Mouse (Mus musculus) thymus, postnatal 0 days (tissue): Measurements from ENCODE around the gene Rimkla. TPM values are rescaled to one million over a fixed set of nuclear protein-coding genes. Genes with fewer than 3 reads are reported as not detected.
"Not testable (repeated sequence)": the region's sequence is repeated elsewhere in the genome, so short reads cannot be mapped to it uniquely, and the experiment has no call there.

Experiments
- DNase-seq: peaks from one replicate; pipeline ENCODE4 v3.0.0-alpha.2; 2015; ENCODE audit warnings: low spot score
- polyA plus RNA-seq: library from polyadenylated mRNA; unstranded; fragments of >200 nt; fragmentation: Nextera tagmentation; extraction: Ambion mirVana; gene quantifications from 2 replicates; pipeline ENCODE4 v1.2.1, GENCODE M21; 2015

The Rimkla gene
- polyA plus RNA-seq: 0.21 and 0.25 TPM in 2 replicates

DNA sequence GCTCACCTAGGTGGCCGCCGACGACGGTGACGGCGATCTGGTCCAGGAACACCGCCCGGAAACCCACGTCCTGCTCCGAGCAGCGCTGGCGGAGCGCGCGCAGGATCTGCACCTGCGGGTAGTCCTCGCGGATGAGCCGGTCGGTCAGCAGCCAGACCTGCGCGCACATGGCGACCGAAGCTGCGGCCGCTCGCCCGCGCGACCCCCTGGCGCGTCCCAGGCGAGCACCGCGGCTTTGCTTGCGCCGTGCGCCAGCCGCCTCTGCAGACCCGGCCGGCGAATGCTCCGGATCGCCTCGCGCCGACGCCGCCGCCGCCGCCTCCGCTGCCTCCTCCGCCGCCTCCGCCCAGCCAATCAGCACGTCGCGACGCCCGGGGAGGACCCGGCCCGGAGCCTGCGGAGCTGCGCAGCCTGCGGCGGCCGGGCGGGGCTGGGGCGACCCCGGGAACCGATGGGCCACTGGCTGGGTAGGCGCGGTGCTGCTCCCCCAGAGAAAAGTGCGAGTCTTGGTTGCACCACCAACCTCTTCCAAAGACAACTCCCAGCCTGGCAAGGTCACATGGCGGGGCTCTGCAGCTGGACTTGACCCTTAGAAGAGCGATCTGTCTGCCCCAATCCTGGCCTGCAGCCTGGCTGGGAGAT lies at the start of gene Rimkla:
TSS of gene Rimkla (minus strand) at position 338 of the 642 bp plus-strand sequence.
- peak; percentile 59 for DNase-seq

GRCm38 (mm10) chr4:119540533-119540890 lies 48.1 kb upstream of the Rimkla start:
- DNase-seq: no peak

- DNase-seq: peak; percentile 52
These were observed 47.6 kb upstream of the Rimkla start for GRCm38 (mm10) chr4:119539836-119540532.

DNA sequence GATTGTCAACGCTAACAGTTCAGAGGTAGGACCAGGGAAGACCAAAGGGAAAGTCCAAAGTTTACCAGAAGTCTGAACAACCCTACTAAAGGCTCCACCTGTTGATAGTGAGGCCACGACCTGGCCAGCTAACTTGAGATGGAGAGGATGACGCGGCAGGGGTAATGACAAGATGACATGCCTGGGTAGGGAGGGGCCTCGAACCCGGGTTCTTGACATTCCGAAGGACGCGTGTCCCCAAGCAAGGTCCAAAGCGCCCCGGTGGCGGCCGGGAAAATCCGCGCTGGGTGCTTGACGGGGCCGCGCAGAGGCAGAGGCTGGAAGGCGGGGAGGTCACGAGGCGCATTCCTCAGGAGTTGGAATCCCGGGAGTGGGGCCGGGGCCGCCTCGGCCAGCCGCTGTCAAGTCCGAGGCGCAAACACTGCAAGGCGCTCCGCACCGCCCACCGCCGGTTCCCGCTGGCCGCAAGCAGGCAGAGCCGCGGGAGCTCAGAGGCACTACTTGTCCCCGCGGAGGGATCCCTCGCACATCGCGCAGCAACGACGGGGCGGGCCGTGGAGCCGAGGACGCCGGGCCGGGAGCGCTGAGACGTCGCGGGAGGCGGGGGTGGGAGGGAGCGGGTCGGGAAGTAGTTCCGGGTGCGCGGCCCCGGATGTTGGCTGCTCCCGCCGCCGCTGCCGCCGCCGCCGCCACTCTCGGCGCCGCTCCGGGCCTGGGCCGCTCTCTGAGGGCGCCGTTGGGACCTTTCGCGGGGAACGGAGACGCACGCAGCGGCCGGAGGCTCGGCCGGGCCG lies 46.8 kb upstream of the Rimkla start, which contains the start of gene Frg2f1:
TSS of gene Frg2f1 (minus strand) at position 499 of the 794 bp plus-strand sequence.
- peak; percentile 94 for DNase-seq

- no peak for DNase-seq
These were observed 45.0 kb upstream of the Rimkla start for GRCm38 (mm10) chr4:119537436-119537835.

DNA sequence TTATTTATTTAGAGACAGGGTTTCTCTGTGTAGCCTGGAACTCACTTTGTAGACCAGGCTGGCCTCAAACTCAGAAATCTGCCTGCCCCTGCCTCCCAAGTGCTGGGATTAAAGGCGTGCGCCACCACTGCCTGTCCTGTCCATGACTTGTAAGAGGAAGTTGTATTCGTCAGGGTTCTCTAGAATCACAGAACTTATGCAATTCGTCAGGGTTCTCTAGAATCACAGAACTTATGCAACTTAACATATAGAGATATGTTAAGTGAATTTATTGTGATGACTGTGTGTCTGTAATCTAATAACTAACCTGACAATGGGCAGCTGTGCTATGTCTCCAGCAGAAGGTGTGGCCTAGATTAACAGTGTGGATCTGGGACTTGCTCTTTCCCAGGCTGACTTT lies 44.2 kb upstream of the Rimkla start, which contains the start of gene Foxj3:
TSS of gene Foxj3 (plus strand) at position 390 of the 400 bp plus-strand sequence.
- not testable (repeated sequence) for DNase-seq

DNA sequence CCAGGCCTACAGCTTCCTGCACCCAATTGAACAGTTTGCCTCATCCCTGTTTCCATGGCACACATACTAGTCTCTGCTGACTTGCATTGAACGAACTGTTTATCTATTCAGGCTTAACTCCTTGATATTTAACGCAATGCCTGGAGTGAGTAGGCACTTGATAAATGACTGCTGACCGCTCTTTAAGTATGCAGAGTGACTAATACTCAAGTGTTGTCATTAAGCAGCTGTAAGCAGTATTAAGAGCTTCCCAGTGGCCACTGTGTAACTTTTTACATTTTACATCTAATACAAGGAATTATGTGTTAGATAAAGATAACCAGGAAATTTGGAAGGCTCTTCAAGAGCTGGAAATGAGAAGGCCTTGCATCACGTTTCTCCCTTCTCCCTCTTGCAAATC lies 42.7 kb upstream of the Rimkla start:
- DNase-seq: no peak

DNA sequence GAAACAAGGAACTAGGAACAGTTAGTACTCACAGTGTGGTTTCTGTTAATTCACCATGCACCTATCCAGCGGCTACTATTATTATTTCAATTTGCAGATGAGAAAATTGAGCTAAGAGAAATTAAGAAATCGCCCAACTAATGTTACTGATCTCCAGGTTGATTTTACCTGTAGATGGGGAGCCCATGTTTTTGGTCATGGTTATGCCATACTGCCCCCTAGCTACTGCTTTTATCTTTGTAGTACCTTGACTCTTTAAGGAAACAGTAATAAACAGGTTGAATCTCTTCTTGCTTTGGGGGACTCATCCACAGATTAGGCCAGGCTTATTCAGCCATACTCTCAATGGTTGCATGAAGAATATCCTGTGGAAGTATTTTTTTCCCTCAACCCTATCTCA lies 39.4 kb upstream of the Rimkla start:
- peak; percentile 33 for DNase-seq

- DNase-seq: no peak
These were observed 34.0 kb upstream of the Rimkla start for GRCm38 (mm10) chr4:119526329-119526845.

GRCm38 (mm10) chr4:119524466-119524865 lies 32.0 kb upstream of the Rimkla start:
- DNase-seq: no peak

- no peak for DNase-seq
These were observed 31.6 kb upstream of the Rimkla start for GRCm38 (mm10) chr4:119524010-119524409.

DNA sequence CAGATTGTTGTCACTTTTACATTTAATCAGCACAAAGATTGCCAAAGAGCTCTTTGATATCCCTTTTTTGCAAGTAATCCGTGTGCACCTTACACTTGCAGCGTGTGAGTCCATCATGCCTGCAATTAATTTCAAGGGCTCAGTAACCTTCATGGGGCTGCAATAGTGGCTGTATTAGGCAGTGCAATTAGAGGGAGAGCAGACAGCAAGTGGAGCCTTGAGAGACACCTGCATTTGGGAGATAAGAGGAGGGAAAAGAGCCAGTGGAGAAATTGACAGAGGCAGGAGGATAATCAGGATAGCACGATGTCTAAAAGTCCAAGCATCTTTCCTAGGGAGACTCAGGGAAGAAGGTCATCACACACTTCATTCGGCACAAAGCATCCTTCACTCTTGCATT lies 31.1 kb upstream of the Rimkla start:
- DNase-seq: no peak

DNA sequence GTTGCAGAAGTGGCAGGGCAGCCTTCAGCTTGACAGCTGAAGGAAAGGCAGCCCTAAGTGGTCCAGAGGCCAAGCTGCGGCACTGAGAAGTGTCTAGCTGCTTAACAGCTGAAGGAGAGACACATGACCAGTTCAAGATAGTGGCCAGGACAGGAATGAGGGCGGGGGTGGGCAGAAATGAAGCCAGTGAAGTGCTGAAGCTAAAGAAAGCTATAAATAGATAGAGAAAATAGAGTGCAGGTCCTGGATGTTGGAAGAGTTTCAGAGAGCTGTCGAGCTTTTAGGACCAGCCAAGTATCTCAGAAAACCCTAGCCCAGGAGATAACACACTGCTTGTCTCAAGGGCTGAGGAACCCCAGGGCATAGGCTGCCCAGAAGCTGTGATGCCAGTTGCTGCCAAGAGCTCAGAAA lies 20.3 kb upstream of the Rimkla start:
- no peak for DNase-seq

DNA sequence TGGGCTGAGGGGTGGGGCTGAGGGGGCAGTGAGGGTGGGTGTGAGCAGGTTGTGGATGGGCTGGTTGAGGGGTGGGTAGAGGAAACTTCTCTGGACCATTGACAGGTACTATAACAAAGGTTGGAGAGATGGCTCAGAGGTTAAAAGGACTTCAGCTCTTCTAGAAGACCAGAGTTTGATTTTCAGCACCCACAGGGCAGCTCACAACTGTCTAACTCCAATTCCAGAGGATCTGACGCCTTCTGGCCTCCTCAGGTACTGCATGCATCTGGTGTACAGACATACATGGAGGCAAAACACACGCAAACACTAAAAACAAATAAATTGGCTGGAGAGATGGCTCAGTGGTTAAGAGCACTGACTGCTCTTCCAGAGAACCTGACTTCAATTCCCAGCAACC lies 19.2 kb upstream of the Rimkla start:
- DNase-seq: no peak

DNA sequence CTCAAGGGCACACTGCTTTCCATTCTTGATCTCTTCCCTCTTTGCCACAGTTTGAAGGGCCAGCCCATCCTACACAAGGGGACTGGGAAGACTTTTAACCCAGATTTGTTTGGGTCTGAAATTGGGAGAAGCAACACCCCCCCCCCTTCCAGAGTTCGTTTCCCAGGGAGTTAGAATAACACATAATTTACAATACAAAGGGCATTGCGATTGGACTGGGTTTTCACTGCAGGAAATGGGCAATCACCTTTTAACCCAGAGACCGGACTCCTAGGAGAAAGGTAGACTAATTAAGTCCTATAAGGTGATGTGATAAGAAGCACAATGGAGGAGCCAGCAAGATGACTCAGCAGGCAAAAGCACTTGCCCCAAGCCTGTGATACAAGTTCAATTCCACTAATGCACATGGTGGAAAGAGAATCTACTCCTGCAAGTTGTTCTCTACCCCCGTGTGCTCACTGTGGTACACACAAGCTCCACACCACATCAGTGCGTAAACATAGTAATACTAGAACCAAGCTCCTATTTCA lies 6.0 kb upstream of the Rimkla start:
- no peak for DNase-seq

GRCm38 (mm10) chr4:119492933-119493327 lies 502 bp upstream of the Rimkla start:
- DNase-seq: no peak

DNA sequence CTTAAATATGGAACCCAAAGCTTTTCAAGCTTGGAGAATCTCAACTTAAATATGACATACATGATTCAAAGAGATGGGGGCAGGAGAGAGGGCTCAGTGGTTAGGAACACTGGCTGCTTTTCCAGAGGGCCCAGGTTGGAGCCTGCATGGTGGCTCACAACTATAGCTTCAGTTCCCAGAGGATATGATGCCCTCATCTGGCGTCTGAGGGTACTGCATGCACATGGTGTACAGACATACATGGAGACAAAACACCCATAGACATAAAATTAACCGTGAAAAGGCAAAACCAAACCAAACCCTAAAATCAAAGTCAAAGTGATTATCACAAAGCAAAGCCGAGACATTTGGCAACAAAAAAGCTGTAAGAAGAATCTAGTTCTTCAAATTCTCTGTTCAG lies 1.6 kb downstream of the Rimkla start:
- DNase-seq: peak; percentile 39

DNA sequence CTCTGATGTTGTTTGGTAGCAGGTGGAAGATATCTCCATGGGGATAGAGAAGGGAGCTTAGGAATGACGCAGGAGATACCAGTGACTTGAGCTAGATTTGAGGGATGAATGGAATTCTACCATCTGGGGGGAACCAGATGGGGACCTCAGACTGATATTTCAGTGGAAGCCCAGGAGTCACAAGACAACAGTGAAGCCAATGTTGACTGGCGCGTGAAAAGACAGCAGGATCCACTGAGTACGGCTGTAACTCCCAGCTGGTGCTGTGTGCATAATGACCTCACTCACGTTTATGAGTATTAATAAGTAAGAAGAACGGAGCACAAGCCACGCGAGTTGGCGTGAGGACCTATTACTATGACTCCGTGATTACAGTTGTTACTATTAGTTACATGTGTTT lies 2.8 kb downstream of the Rimkla start:
- DNase-seq: no peak

- DNase-seq: no peak
These were observed 7.5 kb downstream of the Rimkla start for GRCm38 (mm10) chr4:119484882-119485281.

GRCm38 (mm10) chr4:119483051-119483450 lies 9.4 kb downstream of the Rimkla start:
- DNase-seq: peak; percentile 25

DNA sequence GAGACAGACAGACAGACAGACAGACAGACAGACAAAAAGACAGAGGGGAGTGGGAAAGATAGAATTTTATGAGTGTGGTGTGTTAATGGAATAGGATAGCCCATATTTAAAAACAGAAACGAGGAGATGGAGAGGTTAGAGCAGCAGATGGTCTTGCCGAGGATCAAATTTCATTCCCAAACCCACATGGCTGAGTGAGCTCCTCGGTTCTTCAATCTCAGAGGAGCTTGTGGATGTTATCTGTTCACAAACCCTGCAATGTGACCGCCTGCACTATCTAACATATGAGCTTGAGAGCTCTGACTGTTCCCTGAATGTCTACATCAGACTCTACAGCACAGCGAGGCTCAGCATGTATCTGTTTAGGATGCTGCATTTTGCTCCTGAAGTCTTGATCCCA lies 19.3 kb downstream of the Rimkla start:
- DNase-seq: no peak

GRCm38 (mm10) chr4:119472545-119472944 lies 19.9 kb downstream of the Rimkla start:
- DNase-seq: no peak
